Mouse (Mus musculus) kidney, postnatal 10 days (tissue): ENCODE results near the gene Nadk2.
A peak's percentile ranks its signal among the peaks of the same experiment; 100 is the strongest.

Experiments
- DNase-seq: peaks from one replicate; pipeline ENCODE4 v3.0.0; 2021; ENCODE audit warnings: mixed read lengths

Nadk2 gene

GRCm38 (mm10) chr15:9070912-9071555, at the start of gene Nadk2:
Gene Nadk2 (plus strand): TSS chr15:9071260.
- DNase-seq = peak; percentile 99

GRCm38 (mm10) chr15:9055704-9056103, 15.4 kb upstream of the Nadk2 start:
- DNase-seq = no peak

GRCm38 (mm10) chr15:9059856-9060255, 11.2 kb upstream of the Nadk2 start:
- DNase-seq = no peak

- no peak for DNase-seq
Measured at GRCm38 (mm10) chr15:9061150-9061882, 9.7 kb upstream of the Nadk2 start.

- DNase-seq = no peak
Measured at GRCm38 (mm10) chr15:9068881-9069280, 2.2 kb upstream of the Nadk2 start.

- DNase-seq = no peak
Measured at GRCm38 (mm10) chr15:9070353-9070752, 707 bp upstream of the Nadk2 start.

- DNase-seq = peak; percentile 66
Measured at GRCm38 (mm10) chr15:9071556-9072544, 790 bp downstream of the Nadk2 start.

GRCm38 (mm10) chr15:9072630-9073029, 1.6 kb downstream of the Nadk2 start:
- DNase-seq = no peak

- DNase-seq = no peak
Measured at GRCm38 (mm10) chr15:9073067-9073608, 2.1 kb downstream of the Nadk2 start.

- no peak for DNase-seq
Measured at GRCm38 (mm10) chr15:9073684-9074083, 2.6 kb downstream of the Nadk2 start.

GRCm38 (mm10) chr15:9074139-9074538, 3.1 kb downstream of the Nadk2 start:
- no peak for DNase-seq

- peak; percentile 49 for DNase-seq
Measured at GRCm38 (mm10) chr15:9074671-9075070, 3.6 kb downstream of the Nadk2 start.

- DNase-seq = no peak
Measured at GRCm38 (mm10) chr15:9075608-9076200, 4.6 kb downstream of the Nadk2 start.

- DNase-seq = no peak
Measured at GRCm38 (mm10) chr15:9078481-9079300, 7.6 kb downstream of the Nadk2 start.

- DNase-seq = no peak
Measured at GRCm38 (mm10) chr15:9079626-9080025, 8.6 kb downstream of the Nadk2 start.

- no peak for DNase-seq
Measured at GRCm38 (mm10) chr15:9080206-9080605, 9.1 kb downstream of the Nadk2 start.

GRCm38 (mm10) chr15:9081294-9081693, 10.2 kb downstream of the Nadk2 start:
- DNase-seq = no peak

- DNase-seq = no peak
Measured at GRCm38 (mm10) chr15:9082753-9083152, 11.7 kb downstream of the Nadk2 start.

- DNase-seq = no peak
Measured at GRCm38 (mm10) chr15:9086813-9087212, 15.8 kb downstream of the Nadk2 start.

GRCm38 (mm10) chr15:9087421-9087820, 16.4 kb downstream of the Nadk2 start:
- no peak for DNase-seq

- DNase-seq = no peak
Measured at GRCm38 (mm10) chr15:9087895-9088682, 17.0 kb downstream of the Nadk2 start.
